Mouse (Mus musculus) cerebellum, adult 9-11 months (tissue): ENCODE results near the gene Chd2.

Experiments used
- DNase-seq: peaks from one replicate; pipeline ENCODE4 v3.0.0; 2022

The Chd2 gene

GRCm38 (mm10) chr7:73434336-73434677, 107.3 kb downstream of the Chd2 start:
- no peak for DNase-seq

- no peak for DNase-seq
Measured at GRCm38 (mm10) chr7:73433637-73434335, 107.8 kb downstream of the Chd2 start.

DNA sequence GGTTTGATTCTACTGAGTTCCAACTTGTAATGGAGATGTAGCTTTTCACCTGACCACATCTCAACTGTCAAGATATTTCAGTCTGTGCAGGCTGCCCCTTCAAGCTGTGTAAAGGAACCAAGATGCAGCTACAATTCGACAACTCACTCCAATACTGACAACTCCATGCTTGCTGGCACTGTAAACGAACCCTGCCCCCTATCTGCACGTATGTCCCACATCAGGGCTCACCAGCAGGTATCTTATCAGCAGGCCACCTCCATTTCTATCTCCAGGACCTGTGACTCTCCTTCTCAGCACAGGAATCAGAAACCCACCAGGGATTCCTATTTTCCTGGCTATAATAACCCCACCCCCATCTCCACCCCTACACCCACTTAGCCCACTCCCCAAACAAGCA, 113.1 kb downstream of the Chd2 start:
- DNase-seq = no peak

GRCm38 (mm10) chr7:73427794-73428193, 113.8 kb downstream of the Chd2 start:
- DNase-seq = no peak

- no peak for DNase-seq
Measured at GRCm38 (mm10) chr7:73426752-73427386, 114.8 kb downstream of the Chd2 start.

GRCm38 (mm10) chr7:73426235-73426634, 115.4 kb downstream of the Chd2 start:
- DNase-seq = no peak

DNA sequence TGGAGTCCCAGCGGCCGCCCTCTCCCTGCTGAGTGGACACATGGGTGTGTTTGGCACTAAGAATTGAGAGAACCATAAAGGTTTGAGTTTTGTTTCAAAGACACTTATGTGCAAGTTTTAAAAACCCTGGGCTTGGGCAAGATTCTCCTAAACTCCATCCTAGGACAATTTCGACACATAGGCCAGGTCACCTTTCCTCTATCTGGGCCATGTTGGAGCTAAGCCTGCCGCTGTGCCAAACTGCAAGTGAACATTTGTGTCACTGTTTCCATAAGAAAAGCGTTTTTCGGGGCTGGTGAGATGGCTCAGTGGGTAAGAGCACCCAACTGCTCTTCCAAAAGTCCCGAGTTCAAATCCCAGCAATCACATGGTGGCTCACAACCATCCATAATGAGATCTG, 116.2 kb downstream of the Chd2 start:
- DNase-seq = no peak

DNA sequence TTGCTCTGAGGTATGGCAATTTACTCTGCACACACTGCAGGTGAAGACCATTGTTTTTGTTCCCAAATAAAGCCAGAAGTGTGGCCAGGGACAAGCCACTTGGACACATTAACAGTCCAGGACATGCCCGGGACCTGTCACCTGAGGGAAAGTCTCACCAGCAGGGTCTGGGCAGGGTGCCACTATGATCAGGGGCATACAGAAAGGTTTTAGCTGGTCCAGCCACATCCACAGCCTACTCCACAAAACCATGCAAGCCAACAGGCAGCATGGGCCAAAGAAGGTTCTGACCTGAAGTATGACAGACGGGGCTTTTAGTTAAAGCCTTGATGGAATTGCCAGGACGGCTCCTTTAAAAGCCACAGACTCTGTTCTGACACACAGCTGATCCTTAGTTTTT, 116.9 kb downstream of the Chd2 start:
- peak; percentile 55 for DNase-seq

GRCm38 (mm10) chr7:73424243-73424642, 117.4 kb downstream of the Chd2 start:
- DNase-seq = no peak

GRCm38 (mm10) chr7:73423236-73423635, 118.4 kb downstream of the Chd2 start:
- no peak for DNase-seq

DNA sequence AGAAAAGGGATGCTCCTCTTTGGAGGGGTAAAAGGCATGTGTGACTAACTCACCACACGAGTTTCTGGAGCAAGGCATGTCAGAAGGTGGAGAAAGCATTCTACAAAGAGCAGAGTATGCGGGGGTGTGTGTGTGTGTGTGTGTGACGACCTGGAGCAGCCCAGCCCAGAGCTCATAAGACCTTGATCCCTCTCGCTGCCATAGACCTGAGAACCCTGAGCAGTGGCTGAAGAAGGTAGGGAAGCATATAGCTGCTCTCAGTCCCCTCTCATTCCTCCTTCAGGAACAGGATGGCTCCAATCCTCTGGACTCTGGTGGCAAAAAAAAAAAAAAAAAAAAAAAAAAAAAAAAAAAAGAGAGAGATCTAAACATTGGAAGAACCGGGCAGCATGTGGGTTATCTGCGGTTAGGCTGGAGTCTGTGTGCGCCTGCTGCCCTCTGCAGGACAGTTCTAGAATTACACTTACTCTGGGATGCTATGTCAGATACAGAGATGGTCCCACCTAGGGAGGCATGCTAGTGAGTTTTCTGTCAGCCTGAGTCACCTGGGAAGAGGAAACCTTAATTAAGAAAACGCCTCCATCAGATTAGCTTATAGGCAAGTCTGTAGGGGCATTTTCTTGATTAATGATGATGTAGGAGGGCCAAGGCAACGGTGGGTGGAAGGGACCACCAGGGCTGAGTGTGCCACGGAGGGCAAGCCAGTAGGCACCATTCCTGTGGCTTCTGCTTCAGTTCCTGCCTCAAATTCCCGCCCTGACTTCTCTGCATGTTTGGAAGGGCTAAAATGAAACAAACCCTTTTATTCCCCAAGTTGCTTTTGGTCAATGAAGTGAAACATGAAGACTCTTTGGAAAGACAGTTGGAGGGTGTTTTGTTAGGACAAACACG, 119.2 kb downstream of the Chd2 start:
- DNase-seq = peak; percentile 74

- DNase-seq = no peak
Measured at GRCm38 (mm10) chr7:73421278-73422015, 120.2 kb downstream of the Chd2 start.

GRCm38 (mm10) chr7:73420827-73421226, 120.8 kb downstream of the Chd2 start:
- DNase-seq = no peak

- no peak for DNase-seq
Measured at GRCm38 (mm10) chr7:73419375-73419774, 122.3 kb downstream of the Chd2 start.

GRCm38 (mm10) chr7:73414192-73414591, 127.4 kb downstream of the Chd2 start:
- no peak for DNase-seq

DNA sequence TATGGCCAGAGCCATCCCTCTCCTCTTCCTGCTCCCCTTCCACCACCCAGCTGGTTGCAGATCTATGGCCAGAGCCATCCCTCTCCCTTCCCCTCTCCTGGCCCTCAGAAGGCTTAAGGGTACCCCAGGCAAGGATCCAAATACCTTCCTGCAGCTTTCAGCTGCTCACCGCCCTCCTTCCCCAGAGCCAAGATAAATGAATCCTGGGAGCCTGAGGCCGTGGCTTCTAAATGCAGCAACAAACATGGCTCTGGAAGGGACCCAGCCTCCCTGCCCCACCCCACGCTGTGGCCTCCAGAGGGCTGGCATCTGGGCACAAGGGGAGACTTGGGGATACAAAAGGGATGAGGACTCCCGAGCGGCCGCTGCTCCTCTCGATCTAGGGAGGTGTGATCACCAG, 129.2 kb downstream of the Chd2 start:
- no peak for DNase-seq

DNA sequence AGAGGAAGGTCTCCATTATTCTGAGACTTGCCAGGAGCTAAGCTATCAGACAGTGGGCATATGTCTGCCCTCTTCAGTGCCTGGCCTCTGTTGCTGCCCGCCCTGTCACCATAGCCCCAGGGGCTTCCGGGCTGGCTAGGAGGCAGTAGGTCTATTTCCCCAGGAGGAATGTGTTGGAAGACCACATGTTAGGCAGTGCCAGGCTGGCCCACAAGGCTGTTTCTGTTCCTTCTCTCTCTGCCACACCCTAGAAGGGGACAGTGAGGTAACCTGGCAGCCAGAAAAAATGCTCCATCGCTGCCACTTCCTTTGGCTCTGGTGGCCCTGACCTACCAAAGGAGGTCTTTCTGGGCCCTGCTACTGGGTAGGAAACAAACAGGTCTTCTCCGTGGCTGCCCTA, 129.6 kb downstream of the Chd2 start:
- DNase-seq = no peak

- no peak for DNase-seq
Measured at GRCm38 (mm10) chr7:73411523-73411922, 130.1 kb downstream of the Chd2 start.

GRCm38 (mm10) chr7:73405550-73405949, 136.1 kb downstream of the Chd2 start:
- DNase-seq = no peak

DNA sequence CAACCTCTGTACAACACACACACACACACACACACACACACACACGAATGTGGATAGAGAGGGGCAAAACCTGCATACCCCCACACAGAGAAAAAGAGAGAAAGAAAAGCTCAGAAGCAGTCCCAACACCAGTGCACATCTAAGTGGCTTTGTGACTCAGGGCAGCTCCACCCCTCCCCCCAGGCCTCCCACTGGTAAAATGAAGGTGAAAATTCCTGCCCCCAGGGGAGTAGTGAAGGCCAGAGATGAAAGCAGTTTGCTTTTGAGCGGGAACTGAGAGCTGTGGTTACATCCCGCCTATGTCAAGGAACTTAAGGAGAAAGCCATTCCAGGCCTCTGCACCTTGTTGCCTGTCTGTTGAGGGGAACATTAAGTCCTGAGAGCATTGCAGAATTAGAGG, 138.1 kb downstream of the Chd2 start:
- DNase-seq = no peak

GRCm38 (mm10) chr7:73402671-73403070, 139.0 kb downstream of the Chd2 start:
- DNase-seq = no peak

DNA sequence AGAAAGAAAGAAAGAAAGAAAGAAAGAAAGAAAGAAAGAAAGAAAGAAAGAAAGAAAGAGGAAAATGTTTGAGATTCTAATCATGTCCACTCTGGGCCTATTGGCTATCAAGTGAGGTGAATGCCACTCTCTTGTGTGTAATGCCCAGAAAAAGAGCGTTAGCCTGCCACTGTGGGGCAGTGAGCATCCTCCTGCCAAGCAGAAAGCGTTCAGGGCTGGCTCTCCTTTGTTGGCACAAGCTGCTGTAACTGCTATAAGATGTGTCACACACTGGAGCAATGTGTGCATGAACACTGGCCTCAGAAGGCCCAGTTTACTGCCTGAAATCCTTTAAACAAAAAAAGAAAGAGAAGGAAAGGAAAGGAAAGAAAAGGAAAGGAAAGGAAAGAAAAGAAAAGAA, 139.5 kb downstream of the Chd2 start:
- no peak for DNase-seq
